Comparison of ENCODE assay signal across 27 mouse cellular contexts in genomic region chr12:10402421-10403115, GRCm38 (mm10). TPM values are rescaled to one million over a fixed set of nuclear protein-coding genes. Genes with fewer than 3 reads are reported as not detected.
DNase-seq lines count a peak whose midpoint lies in the region; ATAC-seq and TF ChIP-seq lines count a peak whose summit lies in the region.
"Had no signal": no experiment of that assay in that cellular context is flagged by ENCODE, and none has a peak within 500 bp of the region (broad histone marks: within the 10 kb centered on the region; RNA-seq: fewer than 3 reads in every experiment).

No protein-coding gene starts in this region.

- H3K27ac ChIP-seq in gastrocnemius, adult 2 months: no peak overlapping the region
- H3K27ac ChIP-seq in forebrain, embryonic 13.5 days: no peak overlapping the region
- H3K27ac ChIP-seq: embryonic facial prominence, embryonic 13.5 days; forebrain, embryonic 12.5 days; heart, embryonic 13.5 days; hindbrain, embryonic 15.5 days had no signal

- intact Hi-C loops in gastrocnemius, adult 2 months (cut with DNase I): no loop called here

- H3K9me3 ChIP-seq in forebrain, embryonic 13.5 days (replicated peaks): no peaks in the 10 kb centered on the region
- H3K9me3 ChIP-seq: embryonic facial prominence, embryonic 13.5 days; forebrain, embryonic 12.5 days; G1E; heart, embryonic 13.5 days; hindbrain, embryonic 15.5 days had no signal

- 92% methylated on average over 9 of the region's 9 CpGs for WGBS in forebrain, embryonic 13.5 days

- TF ChIP-seq CTCF in gastrocnemius, adult 2 months (IDR thresholded peaks at IDR 0.05): no peak

- peak; percentile 30 for DNase-seq in 416B (ENCODE audit: low read depth)
- DNase-seq in lung, postnatal 10 days: peak; percentile 30
- no peak for DNase-seq in gastrocnemius, adult 2 months
- no peak for DNase-seq in layer of hippocampus, postnatal 36 days
- DNase-seq: adrenal gland, postnatal 10 days; B cell, adult 2 months; cerebellum, adult 11-12 months; cerebellum, adult 9-10 months; cerebellum, postnatal 25 days; forebrain, postnatal 0 days; heart, postnatal 36 days had no signal

- H3K4me1 ChIP-seq in forebrain, embryonic 13.5 days: no peaks in the 10 kb centered on the region
- H3K4me1 ChIP-seq: embryonic facial prominence, embryonic 13.5 days; forebrain, embryonic 12.5 days; heart, embryonic 13.5 days; hindbrain, embryonic 15.5 days had no signal

- ATAC-seq in common myeloid progenitor, adult 5-6 weeks (replicated peaks; ENCODE audit: low read depth, poor library complexity, severe bottlenecking): 0 out of 2 replicates have a peak, but pooled peaks have one; percentile 50
- ATAC-seq in megakaryocyte, adult 5-6 weeks (ENCODE audit: poor library complexity, severe bottlenecking): peak; percentile 43; the same call in 1 of the 2 replicates
- no peak for ATAC-seq in forebrain, embryonic 13.5 days
- ATAC-seq: CD4-positive, CD25-positive, alpha-beta regulatory T cell, adult 4 months; forebrain, postnatal 0 days had no signal

- no peaks in the 10 kb centered on the region for H3K27me3 ChIP-seq in forebrain, embryonic 13.5 days
- H3K27me3 ChIP-seq: embryonic facial prominence, embryonic 13.5 days; forebrain, embryonic 12.5 days; heart, embryonic 13.5 days; hindbrain, embryonic 15.5 days had no signal

- no peaks in the 10 kb centered on the region for H3K36me3 ChIP-seq in forebrain, embryonic 13.5 days (ENCODE audit: poor library complexity, severe bottlenecking)
- H3K36me3 ChIP-seq: embryonic facial prominence, embryonic 13.5 days; forebrain, embryonic 12.5 days; G1E; heart, embryonic 13.5 days; hindbrain, embryonic 15.5 days had no signal

- no peak overlapping the region for H3K4me3 ChIP-seq in gastrocnemius, adult 2 months
- no peak overlapping the region for H3K4me3 ChIP-seq in forebrain, embryonic 13.5 days
- H3K4me3 ChIP-seq: embryonic facial prominence, embryonic 13.5 days; forebrain, embryonic 12.5 days; heart, embryonic 13.5 days; hindbrain, embryonic 15.5 days had no signal

- H3K9ac ChIP-seq in forebrain, embryonic 13.5 days: no peak overlapping the region
- H3K9ac ChIP-seq: embryonic facial prominence, embryonic 13.5 days; forebrain, embryonic 12.5 days; forebrain, postnatal 0 days; heart, embryonic 13.5 days; hindbrain, embryonic 15.5 days had no signal

- no peak overlapping the region for H3K4me2 ChIP-seq in forebrain, embryonic 13.5 days
- H3K4me2 ChIP-seq: embryonic facial prominence, embryonic 13.5 days; forebrain, embryonic 12.5 days; heart, embryonic 13.5 days; hindbrain, embryonic 15.5 days had no signal

RNA-seq across cellular contexts. Expression of gene Rdh14, which starts 12.0 kb away (rescaled TPM):
- 4.1 and 13.3 TPM in 2 replicates for total RNA-seq in common myeloid progenitor, adult 5-6 weeks (2017)
- total RNA-seq in megakaryocyte, adult 5-6 weeks (2015): 13.8 and 15.5 TPM in 2 replicates
- total RNA-seq in megakaryocyte, adult 5-6 weeks (2017): 7.1 and 8.5 TPM in 2 replicates
- total RNA-seq in gastrocnemius, adult 2 months (2021): 10 to 100 TPM; 35.7 to 50.7 TPM
- polyA plus RNA-seq in forebrain, embryonic 13.5 days (2015; fragmentation: Nextera tagmentation; extraction: Ambion mirVana): 27.0 and 28.4 TPM in 2 replicates
- 10 to 100 TPM; 38.3 to 38.5 TPM for total RNA-seq in layer of hippocampus, postnatal 36 days (2021)

RNA-seq across cellular contexts. Expression of gene Nt5c1b, which starts 32.8 kb away (rescaled TPM):
- total RNA-seq in common myeloid progenitor, adult 5-6 weeks (2017): not detected in 2 replicates
- not detected in 2 replicates for total RNA-seq in megakaryocyte, adult 5-6 weeks (2015)
- total RNA-seq in megakaryocyte, adult 5-6 weeks (2017): not detected in 2 replicates
- not detected for total RNA-seq in gastrocnemius, adult 2 months (2021)
- not detected in 2 replicates for polyA plus RNA-seq in forebrain, embryonic 13.5 days (2015; fragmentation: Nextera tagmentation; extraction: Ambion mirVana)
- total RNA-seq in layer of hippocampus, postnatal 36 days (2021): not detected
- total RNA-seq: adrenal gland, postnatal 10 days; adrenal gland, postnatal 4 days; gastrocnemius, adult 8-10 months; gastrocnemius, postnatal 4 days; heart, adult 8-10 months; heart, postnatal 36 days had no signal
- polyA plus RNA-seq: brain, embryonic 14.5 days; CD4-positive, CD25-positive, alpha-beta regulatory T cell, adult 4 months; embryonic facial prominence, embryonic 13.5 days; forebrain, embryonic 12.5 days; forebrain, postnatal 0 days; G1E; heart, embryonic 13.5 days; heart, postnatal 0 days; hindbrain, embryonic 11.5 days; hindbrain, embryonic 15.5 days had no signal

Comparison
In these comparisons a context has a peak if more than half of its experiments do, and no peak if none do; other contexts are left out.
1. DNase-seq: peak in 416B (single experiment) and lung, postnatal 10 days (single experiment); none in gastrocnemius, adult 2 months (single experiment) and layer of hippocampus, postnatal 36 days (0 of 2).